Mouse (Mus musculus) c-Kit-negative CD71-positive TER-119-positive erythroid progenitor cells, embryonic 14.5 days (primary cell): ENCODE measurements around the gene Pom121l2.

Source experiments
- DNase-seq: peaks from one replicate; pipeline ENCODE4 v3.0.0-alpha.2; 2013; ENCODE audit warnings: low read depth, low spot score

The Pom121l2 gene

GRCm38 (mm10) chr13:21993957-21994738 lies 13.2 kb downstream of the Pom121l2 start:
- no peak for DNase-seq

GRCm38 (mm10) chr13:21994896-21995295 lies 13.9 kb downstream of the Pom121l2 start:
- DNase-seq = no peak

- DNase-seq = no peak
Measured at GRCm38 (mm10) chr13:21995331-21995914, 14.4 kb downstream of the Pom121l2 start.

GRCm38 (mm10) chr13:21996101-21996839 lies 15.3 kb downstream of the Pom121l2 start:
- no peak for DNase-seq

GRCm38 (mm10) chr13:21996840-21997185 lies 15.8 kb downstream of the Pom121l2 start:
- DNase-seq = no peak

GRCm38 (mm10) chr13:21997201-21997820 lies 16.3 kb downstream of the Pom121l2 start:
- DNase-seq = no peak

- DNase-seq = no peak
Measured at GRCm38 (mm10) chr13:21997821-21998220, 16.8 kb downstream of the Pom121l2 start.

- DNase-seq = no peak
Measured at GRCm38 (mm10) chr13:21998412-21998811, 17.4 kb downstream of the Pom121l2 start.

GRCm38 (mm10) chr13:21999147-21999546 lies 18.2 kb downstream of the Pom121l2 start:
- no peak for DNase-seq

- no peak for DNase-seq
Measured at GRCm38 (mm10) chr13:22001346-22001745, 20.4 kb downstream of the Pom121l2 start.

GRCm38 (mm10) chr13:22001823-22002222 lies 20.8 kb downstream of the Pom121l2 start:
- DNase-seq = no peak

GRCm38 (mm10) chr13:22005605-22006333 lies 24.8 kb downstream of the Pom121l2 start:
- DNase-seq = no peak

GRCm38 (mm10) chr13:22006334-22007120 lies 25.5 kb downstream of the Pom121l2 start:
- no peak for DNase-seq

GRCm38 (mm10) chr13:22007121-22007510 lies 26.1 kb downstream of the Pom121l2 start:
- DNase-seq = no peak

- DNase-seq = no peak
Measured at GRCm38 (mm10) chr13:22007872-22008271, 26.9 kb downstream of the Pom121l2 start.

GRCm38 (mm10) chr13:22008707-22009106 lies 27.7 kb downstream of the Pom121l2 start:
- DNase-seq = no peak

GRCm38 (mm10) chr13:22009642-22010041 lies 28.6 kb downstream of the Pom121l2 start, which contains the start of gene Prss16:
Prss16 (minus strand) TSS chr13:22009742.
- no peak for DNase-seq

- no peak for DNase-seq
Measured at GRCm38 (mm10) chr13:22013716-22014115, 32.7 kb downstream of the Pom121l2 start.

GRCm38 (mm10) chr13:22014411-22014845 lies 33.4 kb downstream of the Pom121l2 start:
- no peak for DNase-seq
